Mouse (Mus musculus): ENCODE results near the gene Susd1. TPM values are rescaled to one million over a fixed set of nuclear protein-coding genes. Genes with fewer than 3 reads are reported as not detected.

Susd1 gene
- total and polyA plus RNA-seq, 3 experiments, result 1.6 to 6.1 (median 4.1) TPM

DNA sequence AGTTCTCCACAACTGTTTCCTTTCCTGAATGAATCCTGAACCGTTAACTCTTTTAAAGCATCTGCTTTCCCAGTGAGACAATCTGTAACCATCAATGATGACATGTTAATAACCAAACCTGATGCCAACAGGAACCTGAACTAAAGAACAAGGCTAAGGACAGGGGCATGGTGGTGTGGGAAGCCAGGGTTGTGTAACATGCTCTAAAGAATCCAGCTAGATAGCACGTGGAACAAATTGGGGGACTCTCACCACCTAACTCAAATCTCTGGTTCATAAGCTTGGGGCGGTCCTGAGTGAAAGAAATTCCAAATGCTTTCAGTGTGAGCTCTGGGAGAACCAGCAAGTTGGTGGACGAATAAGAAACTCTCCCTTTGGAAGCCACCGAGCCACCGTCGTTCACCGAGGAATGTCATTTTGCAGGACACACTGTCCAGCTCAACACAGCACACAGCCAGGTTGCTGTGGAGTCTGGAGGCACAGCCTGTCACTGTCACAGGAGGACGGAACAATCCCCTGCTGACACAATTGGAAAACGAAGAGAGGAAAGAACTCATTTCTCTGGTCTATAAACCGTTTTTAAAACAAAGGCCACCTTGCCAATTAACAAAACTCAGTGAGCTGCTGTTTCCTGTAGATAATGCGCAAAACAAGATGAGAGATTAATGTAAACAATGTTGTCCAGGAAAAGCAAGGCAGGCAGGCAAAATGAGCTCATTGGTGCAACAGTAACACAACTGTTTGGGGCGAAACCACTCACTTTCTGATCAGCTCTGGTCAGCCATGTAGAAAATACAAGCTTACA, 146.3 kb downstream of the Susd1 start:
- no peaks in the 10 kb centered on the region for H3K79me2 ChIP-seq (replicated peaks; ENCODE audit: control insufficient read depth, extremely low read depth, insufficient read depth, poor library complexity, severe bottlenecking)
- no peaks in the 10 kb centered on the region for H3K27me3 ChIP-seq (replicated peaks)
- in situ Hi-C loops (cut with MboI; ENCODE audit: low pct_ligation_motif_present, low pct_unique_long_range_greater_than_20kb, low sequenced_read_pairs), result no loop called here
- H3K27ac ChIP-seq (ENCODE audit: insufficient read depth, low read depth), result no peak overlapping the region
- H3K9ac ChIP-seq (ENCODE audit: insufficient read depth, low read depth), result no peak overlapping the region
- TF ChIP-seq RAD21 (IDR thresholded peaks at IDR 0.05; ENCODE audit: low read depth, low read length) (no peak), BHLHE40 (IDR thresholded peaks at IDR 0.05; ENCODE audit: low read depth, low read length) (no peak), CHD1 (IDR thresholded peaks at IDR 0.05; ENCODE audit: low read depth, low read length) (no peak), ZC3H11A (IDR thresholded peaks at IDR 0.05; ENCODE audit: low read depth, low read length) (no peak), RCOR1 (conservative IDR thresholded peaks at IDR 0.05; ENCODE audit: low read depth, low read length) (no peak), CTCF (conservative IDR thresholded peaks at IDR 0.05 in 1 of 2, IDR thresholded peaks at IDR 0.05 in 1 of 2; ENCODE audit: low read depth in 2 of 2, low read length in 2 of 2) (no peak), EP300 (IDR thresholded peaks at IDR 0.05; ENCODE audit: low read length) (no peak), JUN (IDR thresholded peaks at IDR 0.05; ENCODE audit: insufficient read depth, low read depth, low read length) (no peak), MAX (IDR thresholded peaks at IDR 0.05; ENCODE audit: low read length) (no peak), ZKSCAN1 (IDR thresholded peaks at IDR 0.05; ENCODE audit: borderline replicate concordance, low read depth, low read length) (no peak), UBTF (IDR thresholded peaks at IDR 0.05; ENCODE audit: low read depth, low read length) (no peak), IRF4 (IDR thresholded peaks at IDR 0.05; ENCODE audit: low read depth, low read length) (no peak)
- H3K4me3 ChIP-seq (replicated peaks in 1 of 3; ENCODE audit: low read depth in 2 of 3, low read length in 2 of 3, poor library complexity in 1 of 3), result no peak overlapping the region
- peaks cover 3% of the 10 kb centered on the region for H3K9me3 ChIP-seq (replicated peaks; ENCODE audit: low read length)
- no peaks in the 10 kb centered on the region for H3K36me3 ChIP-seq (replicated peaks in 1 of 2; ENCODE audit: control insufficient read depth in 1 of 2, insufficient read depth in 1 of 2, low read length in 1 of 2)
- dilution Hi-C loops (cut with MboI; ENCODE audit: extremely low pct_ligation_motif_present, extremely low pct_unique_long_range_greater_than_20kb, low sequenced_read_pairs), result no loop called here
- peaks cover 25 to 27% of the 10 kb centered on the region in 2 experiments for H3K4me1 ChIP-seq (ENCODE audit: control insufficient read depth in 1 of 2, insufficient read depth in 2 of 2)
- no peak overlapping the region for H3K4me2 ChIP-seq (ENCODE audit: insufficient read depth, low read depth, poor library complexity, severe bottlenecking)
- no peak for DNase-seq (ENCODE audit: extremely low read depth)

GRCm38 (mm10) chr4:59290972-59291576, 147.4 kb downstream of the Susd1 start:
- H3K4me1 ChIP-seq (ENCODE audit: control insufficient read depth in 1 of 2, insufficient read depth in 2 of 2), result peaks cover 25 to 36% of the 10 kb centered on the region in 2 experiments
- in situ Hi-C loops (cut with MboI; ENCODE audit: low pct_ligation_motif_present, low pct_unique_long_range_greater_than_20kb, low sequenced_read_pairs), result no loop called here

More at GRCm38 (mm10) chr4:59290972-59291576, 147.4 kb downstream of the Susd1 start:
- Histone ChIP-seq H3K27me3 (replicated peaks) (no peaks in the 10 kb centered on the region), H3K9me3 (replicated peaks; ENCODE audit: low read length) (peaks cover 3% of the 10 kb centered on the region), H3K36me3 (replicated peaks in 1 of 2; ENCODE audit: control insufficient read depth in 1 of 2, insufficient read depth in 1 of 2, low read length in 1 of 2) (no peaks in the 10 kb centered on the region), H3K4me2 (ENCODE audit: insufficient read depth, low read depth, poor library complexity, severe bottlenecking) (no peak overlapping the region), H3K79me2 (replicated peaks; ENCODE audit: control insufficient read depth, extremely low read depth, insufficient read depth, poor library complexity, severe bottlenecking) (no peaks in the 10 kb centered on the region), H3K4me3 (replicated peaks in 1 of 3; ENCODE audit: low read depth in 2 of 3, low read length in 2 of 3, poor library complexity in 1 of 3) (no peak overlapping the region), H3K9ac (ENCODE audit: insufficient read depth, low read depth) (no peak overlapping the region), H3K27ac (ENCODE audit: insufficient read depth, low read depth) (no peak overlapping the region)
- dilution Hi-C loops (cut with MboI; ENCODE audit: extremely low pct_ligation_motif_present, extremely low pct_unique_long_range_greater_than_20kb, low sequenced_read_pairs), result no loop called here
- no peak for DNase-seq (ENCODE audit: extremely low read depth)
- no peak for TF ChIP-seq JUN (IDR thresholded peaks at IDR 0.05; ENCODE audit: insufficient read depth, low read depth, low read length)
- TF ChIP-seq NELFE (IDR thresholded peaks at IDR 0.05; ENCODE audit: low read depth, low read length), result no peak
- TF ChIP-seq TBP (conservative IDR thresholded peaks at IDR 0.05; ENCODE audit: low read depth, low read length), result no peak
- no peak for TF ChIP-seq MEF2A (IDR thresholded peaks at IDR 0.05; ENCODE audit: borderline replicate concordance, low read depth, low read length)
- no peak for TF ChIP-seq ZC3H11A (IDR thresholded peaks at IDR 0.05; ENCODE audit: low read depth, low read length)
- TF ChIP-seq CHD1 (IDR thresholded peaks at IDR 0.05; ENCODE audit: low read depth, low read length), result no peak
- TF ChIP-seq ZKSCAN1 (IDR thresholded peaks at IDR 0.05; ENCODE audit: borderline replicate concordance, low read depth, low read length), result no peak
- no peak for TF ChIP-seq E2F4 (IDR thresholded peaks at IDR 0.05; ENCODE audit: insufficient replicate concordance, low read depth, low read length)
- TF ChIP-seq ELF1 (IDR thresholded peaks at IDR 0.05; ENCODE audit: low read depth, low read length), result no peak
- no peak for TF ChIP-seq UBTF (IDR thresholded peaks at IDR 0.05; ENCODE audit: low read depth, low read length)
- TF ChIP-seq EP300 (IDR thresholded peaks at IDR 0.05; ENCODE audit: low read length), result no peak
- TF ChIP-seq KAT2A (IDR thresholded peaks at IDR 0.05; ENCODE audit: insufficient replicate concordance, low read length), result no peak
- TF ChIP-seq PAX5 (IDR thresholded peaks at IDR 0.05; ENCODE audit: low read length), result no peak
- no peak for TF ChIP-seq USF1 (IDR thresholded peaks at IDR 0.05; ENCODE audit: low read depth, low read length)
